Mouse (Mus musculus) megakaryocyte progenitor cell, adult 5-6 weeks (primary cell): Measurements from ENCODE around the gene Gldn. TPM values are rescaled to one million over a fixed set of nuclear protein-coding genes. Genes with fewer than 3 reads are reported as not detected.

Source experiments
- total RNA-seq, 2 experiments: library from RNA; stranded (forward) in 1 of 2; stranded (reverse) in 1 of 2; fragments of 157-497, 149-512 nt in 1 of 2; fragments of 200-1000 nt in 1 of 2; gene quantifications; 2 replicates each; pipeline versions ENCODE4 v1.2.3 to v1.2.4; 2015 to 2017

Gene Gldn
- total RNA-seq, 2 experiments from 2014 or later = not detected

Other genes starting within 250 kb of the Gldn start
- not detected in 2 replicates for gene Tnfaip8l3, start 218.1 kb upstream of the Gldn start, total RNA-seq (2015)
- 0.07 TPM in 1 of 2 replicates, not detected in the other for gene Tnfaip8l3, start 218.1 kb upstream of the Gldn start, total RNA-seq (2017)
- not detected in 2 replicates for gene Cyp19a1, start 18.4 kb upstream of the Gldn start, total RNA-seq (2015)
- not detected in 2 replicates for gene Cyp19a1, start 18.4 kb upstream of the Gldn start, total RNA-seq (2017)
- gene Dmxl2, start 215.1 kb downstream of the Gldn start, total RNA-seq (2015) = 9.8 and 13.9 TPM in 2 replicates
- gene Dmxl2, start 215.1 kb downstream of the Gldn start, total RNA-seq (2017) = 10.3 and 12.6 TPM in 2 replicates